Mouse (Mus musculus) bone marrow, adult 2 months (tissue): ENCODE measurements at regions not wholly inside any gene's neighbourhood (a gene's known extent, or its start where the extent isn't known, plus 50 kb on each side); places are given as distances from the start of the nearest gene placed in this dataset.

Experiments used
- CTCF ChIP-seq: fragments of 200-500 bp; IDR thresholded peaks from 2 replicates; pipeline ENCODE4 v1.5.1; 2011; ENCODE audit warnings: low read length, control low read depth; ENCODE audit not compliant: control insufficient read depth, insufficient read depth
- POLR2A ChIP-seq: fragments of 200-500 bp; IDR thresholded peaks from 2 replicates; pipeline ENCODE4 v1.6.1; 2011; ENCODE audit warnings: low read depth, mild to moderate bottlenecking, control low read depth, low read length, borderline replicate concordance; ENCODE audit not compliant: control insufficient read depth

GRCm38 (mm10) chr8:8991026-8991425 is 300.7 kb upstream of the Arglu1 start:
- TF ChIP-seq CTCF (no peak), POLR2A (no peak)
